Mouse (Mus musculus) gonadal fat pad, adult 2 months (tissue): ENCODE data around the gene Anks1b. TPM values are rescaled to one million over a fixed set of nuclear protein-coding genes. Genes with fewer than 3 reads are reported as not detected.

Experiments used
- DNase-seq: peaks from one replicate; pipeline ENCODE4 v3.0.0-alpha.2; 2012; ENCODE audit warnings: low read depth
- polyA plus RNA-seq: library from polyadenylated mRNA; depleted of rRNA; stranded (reverse); fragments of >200 nt; gene quantifications from 2 replicates; pipeline ENCODE4 v1.2.3, GENCODE M21; 2012

The Anks1b gene
- polyA plus RNA-seq, 1 experiment = 4.0 TPM

GRCm38 (mm10) chr10:90809911-90810590, 936.7 kb downstream of the Anks1b start:
- no peak for DNase-seq

DNA sequence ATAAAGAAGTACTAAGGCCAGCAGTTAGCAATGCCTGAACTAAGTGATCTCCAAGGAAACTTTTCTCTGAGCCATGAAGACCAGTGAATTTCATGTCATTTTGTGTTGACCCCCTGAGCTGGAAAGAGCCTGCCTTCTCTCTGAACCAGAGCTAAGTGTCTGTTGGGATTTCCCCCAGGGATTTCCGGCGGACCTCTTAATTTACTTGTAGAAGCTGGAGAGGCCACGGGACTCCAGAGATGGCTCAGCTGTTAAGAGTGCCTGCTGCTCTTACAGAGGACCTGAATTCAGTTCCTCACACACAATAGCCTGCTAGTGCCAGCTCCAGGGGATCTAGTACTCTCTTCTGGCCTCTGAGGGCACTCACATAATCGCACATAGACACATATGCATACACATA, 938.1 kb downstream of the Anks1b start:
- DNase-seq = no peak

DNA sequence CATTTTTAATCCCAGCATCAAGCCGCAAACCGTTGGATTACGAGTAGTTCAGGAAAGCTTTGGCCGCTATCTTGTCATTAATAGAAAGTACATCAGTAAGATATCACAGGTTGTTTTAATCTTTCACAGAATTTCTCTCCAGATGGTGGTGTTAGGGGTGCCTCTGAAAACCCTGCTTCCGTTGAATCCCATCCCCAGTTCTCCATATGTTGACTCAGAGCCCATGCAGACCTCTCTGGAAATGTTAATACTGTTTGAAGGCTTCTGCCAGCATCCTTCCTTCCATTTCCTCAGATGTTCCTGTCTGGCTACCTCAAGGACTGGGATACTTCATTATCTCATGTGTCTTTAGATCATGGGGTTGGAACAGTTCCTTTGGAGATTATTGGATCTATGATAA, 940.0 kb downstream of the Anks1b start:
- DNase-seq = no peak

DNA sequence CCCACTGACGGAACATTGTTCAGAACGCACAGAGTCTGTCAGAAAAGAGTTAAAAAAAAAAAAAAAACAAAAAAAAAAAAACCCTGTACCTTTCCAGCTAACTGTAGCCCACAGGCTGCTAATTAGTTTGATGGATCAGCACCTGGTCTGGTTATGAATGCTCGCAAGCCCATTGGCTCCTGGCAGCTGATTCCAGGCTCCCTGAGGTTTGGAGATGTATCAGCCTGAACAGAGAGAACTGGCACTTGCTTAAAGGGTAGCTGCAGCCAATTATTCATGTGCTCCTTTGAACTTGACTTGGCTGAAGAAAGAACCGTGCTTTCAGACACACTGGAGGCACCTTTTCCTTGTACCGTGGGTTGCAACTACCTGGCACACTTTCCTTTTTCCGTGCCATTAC, 941.1 kb downstream of the Anks1b start:
- no peak for DNase-seq

DNA sequence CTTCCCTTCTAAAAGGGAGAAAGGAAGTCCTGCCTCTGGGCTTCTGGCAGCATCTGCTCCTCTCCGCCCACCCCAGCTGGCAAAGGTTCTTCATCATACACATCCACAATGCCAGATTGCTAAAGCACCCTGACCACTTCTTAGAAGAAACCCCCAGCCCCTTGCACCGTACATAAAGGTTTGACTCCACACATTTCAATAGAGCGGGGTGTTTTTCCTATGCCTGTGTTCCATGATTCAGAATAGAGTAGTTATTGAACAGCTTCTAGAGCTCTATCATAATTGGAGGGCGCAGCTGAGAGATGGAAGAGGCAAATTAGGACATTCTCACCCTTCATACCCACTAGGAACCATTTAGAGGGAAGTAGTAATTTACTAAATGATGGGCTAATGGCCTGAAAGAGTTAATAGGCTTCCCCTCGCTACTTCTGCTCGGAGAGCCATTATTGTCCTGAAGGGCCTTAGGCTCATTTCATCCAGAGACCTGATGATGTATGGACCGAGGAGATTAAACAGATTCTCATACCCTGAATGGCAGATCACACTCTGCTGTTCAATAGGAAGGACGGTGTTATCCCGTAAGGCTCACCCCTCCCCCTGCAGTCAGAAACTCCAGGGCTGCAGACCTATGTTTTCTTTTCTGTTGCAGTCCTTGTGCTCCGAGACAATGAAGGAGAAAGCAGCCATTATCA, 945.1 kb downstream of the Anks1b start:
- no peak for DNase-seq

GRCm38 (mm10) chr10:90823438-90823837, 950.1 kb downstream of the Anks1b start:
- no peak for DNase-seq

DNA sequence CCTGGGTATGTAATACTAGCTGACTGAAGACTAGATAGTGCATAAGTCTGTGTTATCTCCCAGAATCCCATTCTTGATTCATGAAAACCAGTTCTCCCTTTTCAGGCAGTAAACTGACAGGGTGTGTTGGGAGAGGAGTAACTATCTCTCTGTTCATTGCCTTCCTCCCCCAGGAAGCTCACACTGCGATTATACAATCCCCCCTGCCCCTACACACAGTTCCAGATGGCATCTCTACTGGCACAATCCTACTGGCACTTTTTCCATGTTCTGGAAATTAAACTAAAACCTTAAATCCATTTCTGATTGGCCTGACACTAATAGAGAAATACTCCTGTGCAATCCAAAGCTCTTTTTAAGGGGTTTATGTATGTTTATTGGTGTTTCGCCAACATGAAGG, 951.4 kb downstream of the Anks1b start:
- DNase-seq = no peak

- DNase-seq = no peak
Observed at GRCm38 (mm10) chr10:90826939-90827338, 953.6 kb downstream of the Anks1b start.

- no peak for DNase-seq
Observed at GRCm38 (mm10) chr10:90828581-90829393, 955.5 kb downstream of the Anks1b start.

- no peak for DNase-seq
Observed at GRCm38 (mm10) chr10:90829394-90830267, 956.3 kb downstream of the Anks1b start.

DNA sequence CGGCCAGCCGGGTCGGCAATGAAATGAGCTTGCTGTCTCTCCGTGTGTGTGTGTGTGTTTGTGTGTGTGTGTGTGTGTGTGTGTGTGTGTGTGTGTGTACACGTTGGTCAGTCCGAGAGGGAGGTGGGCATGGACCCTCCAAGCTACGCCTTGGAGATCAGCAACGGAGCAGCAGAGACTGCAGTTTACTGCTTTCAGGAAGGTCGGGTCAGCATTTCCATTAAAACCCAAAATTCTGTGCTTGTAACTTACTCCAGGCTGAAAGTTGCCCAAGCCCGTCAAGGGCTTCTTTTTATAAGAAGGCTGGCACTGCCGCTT, 956.9 kb downstream of the Anks1b start:
- DNase-seq = no peak

- DNase-seq = no peak
Observed at GRCm38 (mm10) chr10:90830591-90831287, 957.4 kb downstream of the Anks1b start.

DNA sequence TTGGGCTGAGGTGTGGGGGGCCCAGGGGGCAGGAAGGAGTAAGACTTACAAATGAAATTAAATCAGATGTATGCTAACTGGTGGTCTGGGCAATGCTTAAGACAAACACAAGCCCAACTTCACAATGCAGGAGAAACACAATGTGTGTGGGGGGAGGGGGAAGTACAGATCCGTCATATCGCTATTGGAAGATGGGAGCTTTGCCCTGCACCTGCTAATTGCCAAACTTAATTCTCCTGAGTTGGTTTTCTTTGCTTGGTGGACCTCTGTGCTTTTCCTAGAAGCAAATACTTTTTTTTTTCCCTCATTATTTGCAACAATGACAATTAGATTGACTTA, 957.9 kb downstream of the Anks1b start:
- no peak for DNase-seq

- no peak for DNase-seq
Observed at GRCm38 (mm10) chr10:90834306-90834705, 961.0 kb downstream of the Anks1b start.

- DNase-seq = no peak
Observed at GRCm38 (mm10) chr10:90835195-90835594, 961.9 kb downstream of the Anks1b start.

GRCm38 (mm10) chr10:90839611-90840335, 966.5 kb downstream of the Anks1b start:
- DNase-seq = no peak

GRCm38 (mm10) chr10:90842398-90842797, 969.1 kb downstream of the Anks1b start:
- DNase-seq = no peak

GRCm38 (mm10) chr10:90851077-90851476, 977.8 kb downstream of the Anks1b start:
- no peak for DNase-seq

DNA sequence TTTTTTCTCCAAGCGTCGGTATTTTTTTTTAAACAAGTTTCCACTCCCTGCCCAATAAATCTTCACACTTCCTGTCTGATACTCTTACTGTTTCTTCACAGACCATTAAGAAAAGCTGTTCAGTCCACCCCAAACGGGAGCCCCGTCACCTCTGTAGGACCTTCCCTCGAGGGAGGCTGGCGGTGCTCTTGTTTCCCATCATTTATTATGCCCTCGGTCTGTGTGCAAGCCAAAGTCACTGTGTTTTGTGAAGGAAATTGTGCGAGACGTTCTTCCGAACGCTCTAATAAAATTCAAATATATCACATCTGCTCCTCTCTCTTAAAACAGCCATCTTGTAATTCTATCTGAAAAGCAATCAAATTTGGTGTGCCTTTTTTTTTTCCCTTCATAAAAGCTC, 978.7 kb downstream of the Anks1b start:
- DNase-seq = no peak

DNA sequence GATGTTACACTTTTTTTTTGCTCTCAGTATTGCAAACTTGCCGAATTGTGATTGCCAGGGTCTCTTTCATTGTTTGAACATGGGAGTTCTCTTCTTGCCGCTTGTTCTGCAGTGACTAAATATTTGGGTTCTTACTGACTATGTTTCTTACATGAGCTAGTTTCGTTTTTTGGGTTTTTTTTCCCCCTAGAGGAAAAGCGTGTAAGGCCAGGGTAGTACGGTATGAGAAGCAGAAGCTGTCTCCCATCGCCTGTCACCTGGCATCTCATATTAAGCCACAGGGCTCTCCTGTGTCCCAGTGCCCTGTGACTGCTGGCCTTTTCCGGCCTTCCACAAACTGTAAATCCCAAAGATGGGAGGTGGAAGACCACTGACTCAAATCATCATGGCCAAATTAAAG, 979.1 kb downstream of the Anks1b start:
- no peak for DNase-seq

GRCm38 (mm10) chr10:90856668-90857067, 983.4 kb downstream of the Anks1b start:
- no peak for DNase-seq
